Mouse (Mus musculus) forebrain, embryonic 14.5 days (tissue): Measurements from ENCODE around the gene Tgm6. TPM values are rescaled to one million over a fixed set of nuclear protein-coding genes. Genes with fewer than 3 reads are reported as not detected.
A peak's percentile ranks its signal among the peaks of the same experiment; 100 is the strongest.

ENCODE experiments used
- ATAC-seq: fragments of 200-750 bp; cut with Nextera tagmentation; 2 replicates; pipeline ENCODE4 v1.8.0; 2017; ENCODE audit warnings: mild to moderate bottlenecking, moderate library complexity
- DNase-seq: peaks from one replicate; pipeline ENCODE4 v3.0.0-alpha.2; 2015; ENCODE audit warnings: low spot score
- H3K27ac ChIP-seq: fragments of 300-500 bp; sonication (generic); 2 replicates; pipeline ENCODE4 v1.5.1; 2014; ENCODE audit warnings: low read depth, mild to moderate bottlenecking, control low read depth, low read length, moderate library complexity
- H3K27me3 ChIP-seq: fragments of 300-500 bp; sonication (generic); replicated peaks from 2 replicates; pipeline ENCODE4 v1.6.1; 2014; ENCODE audit warnings: low read length, control low read depth, mixed read lengths; ENCODE audit not compliant: control insufficient read depth, insufficient read depth
- H3K36me3 ChIP-seq: fragments of 300-500 bp; sonication (generic); 2 replicates; pipeline ENCODE4 v1.6.1; 2014; ENCODE audit warnings: low read length, control low read depth; ENCODE audit not compliant: control insufficient read depth, insufficient read depth
- H3K4me1 ChIP-seq: fragments of 300-500 bp; sonication (generic); 2 replicates; pipeline ENCODE4 v1.6.1; 2014; ENCODE audit warnings: antibody characterized with exemption, low read length, control low read depth; ENCODE audit not compliant: control insufficient read depth, insufficient read depth
- H3K4me2 ChIP-seq: fragments of 300-500 bp; sonication (generic); 2 replicates; pipeline ENCODE4 v1.6.1; 2014; ENCODE audit warnings: mild to moderate bottlenecking, control low read depth, low read length
- H3K4me3 ChIP-seq: fragments of 300-500 bp; sonication (generic); 2 replicates; pipeline ENCODE4 v1.5.1; 2014; ENCODE audit warnings: low read depth, low read length, control low read depth
- H3K9ac ChIP-seq: fragments of 300-500 bp; sonication (generic); 2 replicates; pipeline ENCODE4 v1.6.1; 2014; ENCODE audit warnings: mild to moderate bottlenecking, low read length, control low read depth, moderate library complexity
- H3K9me3 ChIP-seq: fragments of 300-500 bp; sonication (generic); replicated peaks from 2 replicates; pipeline ENCODE4 v1.6.1; 2016; ENCODE audit warnings: low read length, control low read depth, mixed read lengths; ENCODE audit not compliant: control insufficient read depth
- WGBS: fragments of 180-500 bp; shearing (Covaris S2); extraction: QIAGEN DNeasy Blood & Tissue Kit; methylation state at CpG from one replicate; pipeline ENCODE4 v1.1.7; 2014; 5-methylcytosine and 5-hydroxymethylcytosine counted together
- polyA plus RNA-seq: library from polyadenylated mRNA; unstranded; fragments of >200 nt; fragmentation: Nextera tagmentation; extraction: Ambion mirVana; gene quantifications from 2 replicates; pipeline ENCODE4 v1.2.1, GENCODE M21; 2014

Gene Tgm6
- 0.17 and 0.21 TPM in 2 replicates for polyA plus RNA-seq

DNA sequence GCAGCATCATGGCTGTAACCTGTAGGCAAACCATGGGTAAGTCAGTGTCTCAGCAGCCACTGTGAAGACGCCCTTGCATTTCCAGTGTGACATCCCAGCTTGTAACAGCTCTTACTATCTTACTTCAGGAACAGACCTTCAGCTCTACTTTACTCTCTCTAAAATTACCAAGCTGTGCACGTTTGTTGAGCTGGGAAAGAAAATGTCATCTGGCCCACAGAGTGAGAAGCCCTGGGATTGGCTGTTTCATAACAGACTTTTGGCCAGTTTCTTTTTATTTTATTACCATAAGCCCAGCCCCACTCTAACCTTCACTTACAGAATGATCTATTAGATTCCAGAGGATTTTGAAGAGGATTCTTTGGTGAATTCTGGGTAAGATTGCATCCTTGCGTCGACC lies at the start of gene Tgm6:
TSS of gene Tgm6 (plus strand) at position 301 of the 400 bp plus-strand sequence.
- Histone ChIP-seq H3K9ac (no peak within 1 kb of the TSS), H3K4me3 (no peak within 1 kb of the TSS), H3K9me3 (no peaks in the 10 kb centered on the region), H3K4me1 (peaks cover 5% of the 10 kb centered on the region), H3K27me3 (no peaks in the 10 kb centered on the region), H3K4me2 (no peak within 1 kb of the TSS), H3K27ac (no peak within 1 kb of the TSS), H3K36me3 (no peaks in the 10 kb centered on the region)
- WGBS = 71% methylated on average over 4 of the region's 4 CpGs
- ATAC-seq (no peak), DNase-seq (no peak)

DNA sequence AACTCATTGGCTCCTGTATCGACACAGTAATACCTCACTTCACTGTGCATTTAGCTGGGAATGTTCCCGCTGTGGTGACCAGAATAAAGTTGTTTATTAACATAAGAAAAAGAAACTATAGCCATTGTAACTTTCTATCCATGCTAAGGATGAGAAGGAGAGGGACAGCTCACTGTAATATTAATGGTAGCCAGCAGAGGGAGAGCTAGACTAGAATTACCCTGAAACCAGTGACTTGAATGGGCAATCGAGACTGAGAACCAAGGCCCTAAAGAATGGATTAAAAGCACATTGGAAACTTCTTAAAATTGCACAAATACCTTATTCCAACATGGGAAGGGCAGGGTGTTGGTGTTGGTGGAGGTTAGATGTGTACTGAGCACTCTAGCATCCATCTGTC lies 44.0 kb upstream of the Tgm6 start:
- WGBS = 22% methylated on average over 3 of the region's 3 CpGs
- H3K27me3 ChIP-seq = no peaks in the 10 kb centered on the region
- no peaks in the 10 kb centered on the region for H3K4me1 ChIP-seq
- H3K4me2 ChIP-seq = no peak overlapping the region
- H3K4me3 ChIP-seq = no peak overlapping the region
- H3K27ac ChIP-seq = no peak overlapping the region
- H3K9me3 ChIP-seq = no peaks in the 10 kb centered on the region
- peak; percentile 32; the same call in 1 of the 2 replicates for ATAC-seq
- H3K36me3 ChIP-seq = no peaks in the 10 kb centered on the region
- DNase-seq = peak; percentile 71
- H3K9ac ChIP-seq = no peak overlapping the region

DNA sequence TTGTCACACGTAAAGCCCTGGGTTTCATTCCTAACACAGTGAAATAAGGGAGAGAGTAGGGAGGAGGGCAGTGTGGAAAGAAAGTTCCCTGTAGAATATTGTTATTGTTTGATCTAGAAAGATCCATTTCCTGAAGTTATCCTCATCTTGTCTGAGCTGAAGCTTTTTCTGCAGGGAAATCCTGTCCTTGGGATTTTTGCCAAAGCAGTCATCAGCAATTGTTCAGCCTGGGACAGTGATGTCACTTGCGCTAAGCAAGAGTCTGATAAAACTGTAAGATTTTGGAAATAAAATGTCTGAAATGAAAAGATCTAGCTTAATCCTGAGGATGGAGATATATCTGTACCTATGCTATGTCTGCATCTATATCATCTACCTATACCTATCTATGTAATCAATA lies 41.8 kb upstream of the Tgm6 start:
- 81% methylated on average over 2 of the region's 2 CpGs for WGBS
- DNase-seq = no peak
- Histone ChIP-seq H3K4me1 (no peaks in the 10 kb centered on the region), H3K9me3 (no peaks in the 10 kb centered on the region), H3K27ac (no peak overlapping the region), H3K4me3 (no peak overlapping the region), H3K4me2 (no peak overlapping the region), H3K27me3 (no peaks in the 10 kb centered on the region), H3K9ac (no peak overlapping the region), H3K36me3 (no peaks in the 10 kb centered on the region)
- ATAC-seq = no peak

DNA sequence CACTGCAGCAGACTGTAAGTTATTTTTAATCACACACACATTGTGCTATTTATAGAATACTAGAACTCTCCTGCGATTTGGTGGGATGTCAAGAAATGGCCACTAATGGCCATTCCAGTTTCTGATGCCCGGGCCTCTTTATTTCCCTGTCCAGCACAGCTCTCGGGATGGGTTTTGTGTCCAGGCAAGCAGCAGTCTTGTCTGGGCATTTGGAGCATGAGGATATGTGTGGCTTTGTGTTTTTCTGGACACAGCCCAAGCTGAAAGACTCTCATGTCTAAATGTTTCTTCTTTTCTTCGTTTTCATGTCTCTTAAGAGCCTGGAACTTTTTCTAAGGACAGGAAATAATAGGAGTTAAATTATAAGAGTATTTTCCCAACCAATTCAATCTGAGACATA lies 588 bp downstream of the Tgm6 start:
- Histone ChIP-seq H3K27ac (no peak overlapping the region), H3K36me3 (no peaks in the 10 kb centered on the region), H3K9ac (no peak overlapping the region), H3K4me2 (no peak overlapping the region), H3K4me1 (peaks cover 5% of the 10 kb centered on the region), H3K9me3 (no peaks in the 10 kb centered on the region), H3K4me3 (no peak overlapping the region), H3K27me3 (no peaks in the 10 kb centered on the region)
- ATAC-seq (no peak), DNase-seq (peak; percentile 17)
- WGBS = 59% methylated on average over 4 of the region's 4 CpGs

DNA sequence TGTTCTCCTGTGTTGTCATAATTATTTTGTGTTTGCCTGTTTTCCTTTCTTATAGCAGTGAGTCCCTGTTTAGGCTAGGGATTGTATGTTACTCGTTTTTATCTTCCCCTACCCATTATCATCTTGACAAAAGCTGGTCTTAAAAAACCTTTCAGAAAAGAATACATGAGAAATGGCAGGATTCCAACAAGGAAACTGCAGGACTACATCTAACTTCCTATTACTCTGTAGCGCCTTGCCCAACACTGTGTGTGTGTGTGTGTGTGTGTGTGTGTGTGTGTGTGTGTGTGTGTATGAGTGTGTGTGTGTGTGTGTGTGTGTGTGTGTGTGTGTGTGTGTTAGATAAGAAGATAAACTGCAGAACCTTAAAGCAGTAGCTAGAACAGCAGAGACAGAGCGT lies 1.2 kb downstream of the Tgm6 start:
- H3K4me1 ChIP-seq = peaks cover 5% of the 10 kb centered on the region
- H3K27me3 ChIP-seq = no peaks in the 10 kb centered on the region
- WGBS = 23% methylated on average over 3 of the region's 3 CpGs
- H3K4me3 ChIP-seq = no peak overlapping the region
- peak; percentile 45 for DNase-seq
- no peaks in the 10 kb centered on the region for H3K9me3 ChIP-seq
- H3K4me2 ChIP-seq = no peak overlapping the region
- H3K27ac ChIP-seq = no peak overlapping the region
- no peak for ATAC-seq
- H3K36me3 ChIP-seq = no peaks in the 10 kb centered on the region
- no peak overlapping the region for H3K9ac ChIP-seq

- no peaks in the 10 kb centered on the region for H3K36me3 ChIP-seq
- H3K9ac ChIP-seq = no peak overlapping the region
- H3K4me2 ChIP-seq = no peak overlapping the region
- ATAC-seq (no peak), DNase-seq (no peak)
- no peaks in the 10 kb centered on the region for H3K27me3 ChIP-seq
- H3K4me3 ChIP-seq = no peak overlapping the region
- H3K4me1 ChIP-seq = peaks cover 2% of the 10 kb centered on the region; the same call in 1 of the 2 replicates
- H3K27ac ChIP-seq = no peak overlapping the region
- WGBS = 75% methylated on average over 7 of the region's 7 CpGs
- no peaks in the 10 kb centered on the region for H3K9me3 ChIP-seq
These were observed 6.4 kb downstream of the Tgm6 start for GRCm38 (mm10) chr2:130118649-130119048.

DNA sequence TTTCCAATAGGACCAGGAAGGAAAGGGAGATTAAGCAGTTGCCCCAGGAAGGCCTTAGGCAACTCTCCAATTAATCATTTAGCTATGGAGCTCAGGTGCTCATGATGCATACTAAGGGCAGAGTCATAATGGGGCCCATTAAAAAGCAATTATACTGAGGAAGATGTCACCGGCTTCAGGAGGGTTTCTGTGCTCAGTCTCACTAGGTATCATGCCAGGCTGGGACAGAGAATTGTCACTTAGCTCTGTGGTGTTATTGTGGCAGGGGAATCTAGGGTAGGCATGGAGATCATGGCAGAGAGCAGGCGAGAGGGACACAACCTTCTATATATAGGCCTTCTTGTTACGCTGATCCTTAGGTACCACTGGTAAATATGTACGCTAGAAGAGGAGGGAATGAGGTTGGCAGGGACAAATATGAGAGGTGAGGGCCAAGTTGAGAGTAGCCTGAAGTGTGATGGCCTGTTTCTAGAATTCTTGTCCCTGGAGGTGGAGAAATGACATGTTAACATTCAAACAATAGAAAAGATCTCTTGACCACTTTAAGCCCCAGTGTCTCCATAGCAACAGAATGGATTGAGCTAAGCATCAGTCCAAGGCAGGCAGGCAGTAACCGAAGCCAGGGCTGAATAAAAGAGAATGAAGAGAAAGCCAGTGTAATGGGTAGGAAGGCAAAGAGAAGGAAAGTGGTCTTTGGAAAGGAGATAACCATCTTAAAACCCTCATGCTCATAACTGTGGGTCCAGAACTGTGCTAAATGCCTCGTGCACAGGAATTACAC lies 13.3 kb downstream of the Tgm6 start:
- H3K27ac ChIP-seq = no peak overlapping the region
- peak; percentile 51 for DNase-seq
- WGBS = 60% methylated on average over 6 of the region's 6 CpGs

GRCm38 (mm10) chr2:130126073-130126472 lies 13.9 kb downstream of the Tgm6 start:
- DNase-seq = no peak
- ATAC-seq = no peak
- no peak overlapping the region for H3K4me3 ChIP-seq
- no peaks in the 10 kb centered on the region for H3K27me3 ChIP-seq
- H3K27ac ChIP-seq = no peak overlapping the region
- H3K4me2 ChIP-seq = no peak overlapping the region
- no peaks in the 10 kb centered on the region for H3K36me3 ChIP-seq
- H3K4me1 ChIP-seq = peaks cover 3% of the 10 kb centered on the region; the same call in 1 of the 2 replicates
- H3K9ac ChIP-seq = no peak overlapping the region
- 54% methylated on average over 1 of the region's 1 CpGs for WGBS
- no peaks in the 10 kb centered on the region for H3K9me3 ChIP-seq

More for the DNA sequence above, 13.3 kb downstream of the Tgm6 start:
- Histone ChIP-seq H3K27me3 (no peaks in the 10 kb centered on the region), H3K4me1 (peaks cover 3% of the 10 kb centered on the region; the same call in 1 of the 2 replicates), H3K4me3 (no peak overlapping the region), H3K9ac (no peak overlapping the region), H3K4me2 (no peak overlapping the region), H3K9me3 (no peaks in the 10 kb centered on the region), H3K36me3 (no peaks in the 10 kb centered on the region)
- 0 out of 2 replicates have a peak, but pooled peaks have one; percentile 34 for ATAC-seq

- 78% methylated on average over 1 of the region's 1 CpGs for WGBS
- Histone ChIP-seq H3K36me3 (no peaks in the 10 kb centered on the region), H3K4me1 (peaks cover 3% of the 10 kb centered on the region; the same call in 1 of the 2 replicates), H3K4me2 (no peak overlapping the region), H3K27ac (no peak overlapping the region), H3K4me3 (no peak overlapping the region), H3K9me3 (no peaks in the 10 kb centered on the region), H3K27me3 (no peaks in the 10 kb centered on the region), H3K9ac (no peak overlapping the region)
- DNase-seq = no peak
- no peak for ATAC-seq
These were observed 17.5 kb downstream of the Tgm6 start for GRCm38 (mm10) chr2:130129687-130130086.
